Mouse (Mus musculus) left cerebral cortex, postnatal 36 days (tissue): ENCODE results near the gene Lrg1. TPM values are rescaled to one million over a fixed set of nuclear protein-coding genes. Genes with fewer than 3 reads are reported as not detected.
A peak's percentile ranks its signal among the peaks of the same experiment; 100 is the strongest.
"Not testable (repeated sequence)": the region's sequence is repeated elsewhere in the genome, so short reads cannot be mapped to it uniquely, and the experiment has no call there.

ENCODE experiments used
- DNase-seq, 2 experiments: peaks; one replicate each; pipeline ENCODE4 v3.0.0; 2021 to 2022; ENCODE audit warnings: low spot score in 2 of 2, mixed read lengths in 1 of 2
- intact Hi-C: fragments of 180-260 bp; cut with DNase I; formaldehyde crosslinking; loops from one replicate; pipeline ENCODE4 v1.15.1; 2025
- total RNA-seq, 2 experiments: library from RNA; stranded (reverse); gene quantifications; 2 replicates each; pipeline ENCODE4 v1.2.3; 2021

Gene Lrg1
- total RNA-seq, 2 experiments from 2014 or later = 4.2 to 5.4 TPM

DNA sequence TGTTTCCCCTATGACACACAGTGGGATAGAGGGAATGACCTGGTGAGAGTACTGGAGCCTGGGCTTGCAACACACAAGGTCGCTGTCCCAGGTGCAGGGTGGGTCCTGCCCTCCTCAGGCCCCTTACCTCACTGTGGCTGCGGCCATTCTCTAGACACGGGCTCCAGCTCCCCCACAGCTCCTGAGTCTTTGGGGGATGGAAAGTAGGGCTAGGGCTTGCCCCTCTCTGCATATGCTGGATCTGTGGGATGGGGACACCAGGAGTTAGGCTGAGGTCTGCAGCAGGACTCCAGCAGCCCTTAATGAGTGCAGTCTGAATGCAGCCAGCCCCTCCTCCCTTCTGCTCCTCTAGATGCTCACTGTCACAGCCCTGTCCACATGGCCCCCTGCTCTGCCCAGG, 9.1 kb downstream of the Lrg1 start:
- intact Hi-C loops = no loop called here
- no peak for DNase-seq

DNA sequence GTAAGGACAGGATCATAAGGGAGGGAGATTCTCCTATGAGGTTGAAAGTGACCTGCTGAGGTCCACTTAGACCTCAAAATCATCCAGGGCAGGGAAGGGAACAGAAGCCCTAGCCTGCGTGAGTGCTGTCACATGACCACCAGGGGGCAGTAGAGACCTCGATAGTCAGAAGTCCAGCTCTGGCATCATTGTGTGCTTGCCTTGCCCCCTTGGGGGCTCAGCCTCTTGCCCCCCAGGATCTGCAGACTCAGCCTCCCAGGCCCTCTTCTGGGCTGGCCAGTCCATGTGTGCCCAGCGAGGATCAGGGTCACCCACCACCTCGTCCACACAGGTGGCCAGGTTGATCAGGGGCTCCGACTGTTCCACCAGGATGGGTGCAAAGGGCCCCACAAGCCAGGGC, 9.9 kb downstream of the Lrg1 start:
- intact Hi-C loops = no loop called here

DNA sequence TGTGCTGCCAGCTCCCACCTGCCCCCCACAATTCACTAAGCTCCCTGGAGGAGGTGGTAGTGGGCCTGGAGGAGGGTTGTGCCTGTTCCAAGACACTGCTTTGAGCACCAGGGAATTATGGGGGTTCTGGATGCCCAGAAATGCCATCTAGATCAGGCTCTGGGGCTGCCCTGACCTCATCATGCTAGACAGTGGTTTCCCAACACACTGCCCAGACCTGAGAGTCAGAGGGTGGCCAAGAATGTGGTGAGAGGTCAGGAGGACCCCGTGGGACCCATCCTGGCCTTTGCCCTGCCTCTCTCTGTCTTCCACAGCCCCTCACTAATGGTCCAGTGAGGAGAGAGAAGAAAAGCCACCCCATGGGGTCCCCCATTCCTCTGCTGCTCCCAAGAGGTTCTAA, 10.8 kb downstream of the Lrg1 start:
- no peak for DNase-seq
- intact Hi-C loops = no loop called here

More for the DNA sequence above, 9.9 kb downstream of the Lrg1 start:
- peak; percentile 44 to 62 for DNase-seq

DNA sequence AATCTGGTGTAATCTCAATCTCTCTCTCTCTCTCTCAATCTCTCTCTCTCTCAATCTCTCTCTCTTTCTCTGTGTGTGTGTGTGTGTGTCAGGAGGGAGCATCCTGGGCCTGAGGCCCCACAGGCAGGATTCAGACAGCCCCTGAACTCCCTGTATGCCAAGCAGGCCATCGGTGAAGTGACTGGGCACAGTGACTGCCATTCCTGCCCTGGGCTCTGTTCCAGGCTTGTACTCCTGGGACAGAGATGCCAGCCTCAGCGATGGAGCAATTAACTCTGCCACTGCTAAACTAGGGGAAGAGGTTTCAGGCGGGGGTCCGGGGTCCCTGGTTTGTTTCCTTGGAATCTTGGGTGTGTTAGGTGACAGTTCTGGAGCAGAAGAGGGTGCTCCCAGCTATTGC, 11.2 kb downstream of the Lrg1 start:
- no peak for DNase-seq
- intact Hi-C loops = no loop called here

DNA sequence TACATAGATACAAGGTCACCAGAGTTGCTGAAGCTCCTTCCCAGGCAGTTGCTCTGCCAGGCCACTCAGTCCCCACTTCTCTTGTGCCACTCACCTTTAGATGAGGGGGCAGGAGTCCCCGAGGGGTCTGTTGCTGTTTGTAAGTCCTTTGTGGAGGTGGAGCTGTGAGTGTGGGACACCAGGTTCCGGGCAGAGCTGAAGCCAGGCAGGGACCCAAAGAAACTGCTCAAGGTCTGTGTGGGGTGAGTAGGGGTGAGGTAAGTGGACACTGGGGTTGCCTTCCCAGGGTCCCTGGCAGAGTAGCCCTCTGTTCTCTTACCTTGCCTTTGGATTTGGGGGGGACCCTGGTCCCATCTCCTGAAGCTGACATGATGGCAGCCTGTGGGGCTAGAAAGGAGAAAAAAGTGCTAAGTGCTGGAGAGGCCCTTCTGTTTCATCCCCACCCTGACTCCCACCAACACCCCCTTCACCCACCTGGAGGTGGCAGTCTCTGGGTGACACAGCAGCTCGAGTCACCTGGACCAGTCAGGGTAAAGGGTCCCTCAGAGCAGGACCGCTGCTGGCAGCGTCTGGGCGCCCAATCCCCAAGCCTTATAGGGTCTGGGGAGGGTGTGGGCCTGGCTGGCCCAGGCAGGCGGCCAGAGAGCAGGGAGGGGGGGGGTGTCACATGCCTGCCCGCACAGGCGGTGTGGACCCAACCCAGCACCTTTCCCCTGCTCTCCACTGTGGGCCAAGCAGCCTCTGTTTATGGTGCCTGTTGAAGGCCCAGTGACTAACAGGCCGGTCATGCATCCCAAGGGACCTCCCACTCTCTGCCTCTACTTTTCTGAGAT, 12.4 kb downstream of the Lrg1 start, which contains the start of gene Plin4:
Plin4 (minus strand) TSS at position 585 of the 833 bp plus-strand sequence.
- intact Hi-C loops = no loop called here
- DNase-seq = no peak

DNA sequence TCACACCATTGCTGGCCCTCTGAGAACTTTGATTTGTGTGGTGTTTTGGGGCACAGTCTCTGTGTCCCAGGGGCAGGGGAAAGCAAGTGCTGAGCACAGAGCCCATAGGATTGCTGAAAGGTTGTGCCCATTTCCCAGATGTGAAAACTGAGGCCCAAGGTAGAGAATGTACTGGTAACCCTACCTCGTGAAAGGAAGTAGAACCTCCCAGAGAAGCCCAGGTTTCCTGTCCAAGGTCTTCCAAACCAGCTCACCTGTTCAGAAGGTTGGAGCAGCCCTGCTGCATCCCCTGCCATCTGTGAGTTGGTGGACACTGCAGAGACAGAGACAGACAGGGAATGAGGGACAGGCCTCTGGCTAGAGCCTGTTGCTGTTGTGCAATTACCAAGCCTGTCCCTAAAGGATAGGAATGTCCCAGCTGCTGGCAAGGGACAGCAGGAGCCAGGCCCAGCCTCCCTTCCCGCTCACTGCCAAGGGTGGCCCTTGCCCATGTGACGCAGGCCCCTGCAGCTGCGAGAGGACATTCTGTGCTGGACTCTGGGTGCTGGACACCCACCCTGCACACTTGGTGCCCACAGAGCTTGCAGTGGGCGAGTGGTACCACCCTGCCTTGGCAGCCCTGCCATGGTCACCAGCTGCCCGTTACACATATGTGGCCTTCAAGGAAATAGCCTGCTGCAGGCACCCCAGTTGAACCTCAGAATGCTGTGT, 13.3 kb downstream of the Lrg1 start:
- intact Hi-C loops = no loop called here
- peak; percentile 75 to 77 for DNase-seq

DNA sequence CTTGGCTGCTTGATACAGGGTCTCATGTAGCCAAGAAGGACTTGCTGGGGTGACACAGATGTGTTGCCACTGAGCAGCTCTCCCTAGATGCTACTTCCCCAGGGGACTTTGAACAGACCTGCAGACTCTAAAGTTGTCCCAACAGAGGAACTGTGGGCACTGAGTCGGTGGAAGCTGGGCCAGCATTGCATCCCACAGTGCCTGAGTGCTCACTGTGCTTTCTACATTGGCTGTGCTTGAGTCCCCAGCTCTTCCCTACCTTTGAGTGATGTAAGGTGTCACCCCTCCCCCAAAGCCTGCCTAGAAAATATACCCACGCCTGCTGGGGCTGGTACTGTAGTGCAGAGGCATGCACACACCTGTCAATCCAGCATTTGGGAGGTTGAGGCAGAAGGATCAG, 14.1 kb downstream of the Lrg1 start:
- no peak for DNase-seq
- intact Hi-C loops = no loop called here

DNA sequence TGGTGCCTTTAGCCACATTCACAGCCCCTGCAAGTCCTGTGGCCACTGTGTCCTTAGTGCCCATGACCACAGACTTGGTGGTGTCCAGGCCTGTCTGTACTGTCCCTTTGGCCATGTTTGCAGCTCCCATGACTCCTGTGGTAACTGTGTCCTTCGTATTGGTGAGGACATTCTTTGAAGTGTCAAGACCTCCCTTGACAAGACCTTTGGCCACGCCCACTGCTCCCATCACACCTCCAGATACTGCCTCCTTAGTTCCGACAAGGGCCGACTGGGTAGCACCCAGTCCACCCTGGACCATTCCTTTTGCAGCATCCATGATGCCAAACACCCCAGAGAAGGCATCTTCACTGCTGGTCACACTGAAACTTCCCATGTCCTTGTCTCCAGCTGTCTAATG, 14.8 kb downstream of the Lrg1 start:
- intact Hi-C loops = no loop called here
- DNase-seq = no peak

DNA sequence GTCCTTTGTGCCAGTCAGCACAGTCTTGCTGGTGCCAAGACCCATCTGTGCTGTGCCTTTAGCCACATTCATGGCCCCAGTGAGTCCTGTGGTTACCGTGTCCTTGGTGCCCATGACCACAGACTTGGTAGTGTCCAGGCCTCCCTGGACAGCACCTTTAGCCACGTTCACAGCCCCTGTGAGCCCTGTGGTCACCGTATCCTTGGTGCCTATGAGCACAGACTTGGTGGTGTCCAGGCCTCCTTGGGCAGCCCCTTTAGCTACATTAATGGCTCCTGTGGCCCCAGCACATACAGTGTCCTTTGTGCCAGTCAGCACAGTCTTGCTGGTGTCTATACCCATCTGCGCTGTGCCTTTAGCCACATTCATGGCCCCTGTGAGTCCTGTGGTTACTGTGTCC, 15.4 kb downstream of the Lrg1 start:
- DNase-seq, intact Hi-C loops: not testable (repeated sequence)

DNA sequence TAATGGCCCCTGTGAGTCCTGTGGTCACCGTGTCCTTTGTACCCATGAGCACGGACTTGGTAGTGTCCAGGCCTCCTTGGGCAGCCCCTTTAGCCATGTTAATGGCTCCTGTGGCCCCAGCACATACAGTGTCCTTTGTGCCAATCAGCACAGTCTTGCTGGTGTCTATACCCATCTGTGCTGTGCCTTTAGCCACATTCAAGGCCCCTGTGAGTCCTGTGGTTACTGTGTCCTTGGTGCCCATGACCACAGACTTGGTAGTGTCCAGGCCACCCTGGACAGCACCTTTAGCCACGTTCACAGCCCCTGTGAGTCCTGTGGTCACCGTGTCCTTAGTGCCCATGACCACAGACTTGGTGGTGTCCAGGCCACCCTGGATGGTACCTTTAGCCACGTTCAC, 17.0 kb downstream of the Lrg1 start:
- intact Hi-C loops, DNase-seq: not testable (repeated sequence)

DNA sequence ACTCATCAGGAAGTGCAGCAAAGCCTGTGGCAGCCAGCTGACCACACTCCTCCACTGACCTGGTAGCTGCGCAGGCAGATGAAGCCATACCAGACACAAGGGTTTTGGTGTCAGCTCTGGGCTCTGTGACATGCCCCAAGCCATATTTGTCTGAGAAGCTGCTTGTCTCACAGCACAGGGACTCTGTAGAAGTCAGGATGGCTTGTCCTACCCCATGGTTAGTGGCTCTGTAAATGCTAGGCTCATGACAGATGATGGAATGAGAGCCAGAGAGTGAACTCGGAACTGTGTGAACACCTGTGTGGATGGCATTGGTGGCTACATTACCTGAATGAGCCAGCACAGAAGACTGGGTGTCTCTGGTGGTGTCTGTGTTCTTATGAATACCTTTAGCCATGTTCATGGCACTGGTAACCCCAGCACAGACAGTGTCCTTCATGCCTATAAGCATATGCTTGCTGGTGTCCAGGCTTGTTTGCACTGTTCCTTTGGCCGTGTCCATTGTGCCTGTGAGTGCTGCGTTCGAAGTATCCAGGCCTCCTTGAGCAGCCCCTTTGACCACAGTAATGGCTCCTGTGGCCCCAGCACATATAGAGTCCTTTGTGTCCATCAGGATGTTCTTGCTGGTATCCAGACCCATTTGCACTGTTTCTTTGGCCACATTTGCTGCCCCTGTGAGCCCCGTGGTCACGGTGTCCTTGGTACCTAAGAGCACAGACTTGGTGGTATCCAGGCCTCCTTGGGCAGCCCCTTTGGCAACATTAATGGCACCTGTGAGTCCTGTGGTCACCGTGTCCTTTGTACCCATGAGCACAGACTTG, 18.1 kb downstream of the Lrg1 start:
- intact Hi-C loops = no loop called here
- DNase-seq = no peak

DNA sequence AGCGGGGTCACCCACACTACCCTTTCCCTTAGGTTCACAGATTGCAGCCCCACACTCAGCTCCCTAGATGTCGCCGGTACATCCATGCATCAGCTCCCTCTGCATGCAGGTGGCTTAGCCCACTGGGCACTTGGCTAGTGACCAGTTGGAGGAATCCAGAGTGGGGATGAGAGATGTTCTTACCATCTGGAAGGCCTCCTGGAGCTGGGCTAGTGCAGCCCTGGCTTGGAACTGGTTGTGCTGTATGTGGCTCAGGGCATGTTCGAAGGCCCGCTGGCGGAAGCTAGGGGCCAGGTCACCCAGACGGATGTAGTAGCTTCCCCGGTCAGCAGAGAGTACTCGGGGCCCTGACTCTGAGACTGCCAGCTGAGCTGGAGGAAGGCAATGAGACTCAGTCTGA, 18.9 kb downstream of the Lrg1 start:
- no peak for DNase-seq
- intact Hi-C loops = no loop called here

DNA sequence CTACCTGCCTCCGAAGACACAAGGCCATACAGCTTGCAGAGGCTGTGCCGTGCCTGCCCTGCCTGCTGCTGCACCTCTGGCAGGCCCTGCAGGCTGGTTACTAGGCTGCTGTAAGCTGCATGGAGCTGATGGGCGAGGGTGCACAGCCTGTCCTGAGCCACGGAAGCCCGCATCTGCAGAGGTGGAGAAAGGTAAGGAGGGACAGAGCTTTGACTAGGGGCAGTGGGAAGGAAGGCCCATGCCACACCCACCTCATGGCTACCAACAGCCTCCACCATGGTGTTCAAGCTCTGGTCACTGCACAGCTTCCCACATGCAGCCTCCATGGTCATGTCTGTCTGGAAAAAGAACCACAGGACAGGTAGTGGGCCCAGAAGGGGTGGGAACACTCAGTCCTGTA, 19.6 kb downstream of the Lrg1 start:
- intact Hi-C loops = no loop called here
- DNase-seq = no peak

DNA sequence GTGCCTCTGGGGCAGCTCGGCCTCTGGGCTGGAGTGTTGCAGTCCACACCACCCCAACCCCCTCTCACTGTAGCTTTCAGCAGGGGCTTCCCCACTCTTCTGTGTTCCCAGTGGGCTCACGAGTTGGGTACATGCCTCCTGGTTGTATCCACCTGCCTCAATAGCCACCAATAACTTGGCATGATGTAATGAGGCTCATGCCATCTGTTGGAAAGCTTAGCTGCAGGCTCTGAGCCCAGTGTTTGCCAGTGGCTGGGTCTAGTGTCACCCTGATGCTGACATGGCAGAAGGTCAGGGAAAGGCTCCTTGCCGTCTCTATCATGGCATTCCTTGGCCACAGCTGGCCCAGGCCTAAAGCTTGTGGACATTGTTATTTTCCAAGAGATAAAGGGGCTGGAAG, 21.0 kb downstream of the Lrg1 start:
- no peak for DNase-seq
- intact Hi-C loops = no loop called here

DNA sequence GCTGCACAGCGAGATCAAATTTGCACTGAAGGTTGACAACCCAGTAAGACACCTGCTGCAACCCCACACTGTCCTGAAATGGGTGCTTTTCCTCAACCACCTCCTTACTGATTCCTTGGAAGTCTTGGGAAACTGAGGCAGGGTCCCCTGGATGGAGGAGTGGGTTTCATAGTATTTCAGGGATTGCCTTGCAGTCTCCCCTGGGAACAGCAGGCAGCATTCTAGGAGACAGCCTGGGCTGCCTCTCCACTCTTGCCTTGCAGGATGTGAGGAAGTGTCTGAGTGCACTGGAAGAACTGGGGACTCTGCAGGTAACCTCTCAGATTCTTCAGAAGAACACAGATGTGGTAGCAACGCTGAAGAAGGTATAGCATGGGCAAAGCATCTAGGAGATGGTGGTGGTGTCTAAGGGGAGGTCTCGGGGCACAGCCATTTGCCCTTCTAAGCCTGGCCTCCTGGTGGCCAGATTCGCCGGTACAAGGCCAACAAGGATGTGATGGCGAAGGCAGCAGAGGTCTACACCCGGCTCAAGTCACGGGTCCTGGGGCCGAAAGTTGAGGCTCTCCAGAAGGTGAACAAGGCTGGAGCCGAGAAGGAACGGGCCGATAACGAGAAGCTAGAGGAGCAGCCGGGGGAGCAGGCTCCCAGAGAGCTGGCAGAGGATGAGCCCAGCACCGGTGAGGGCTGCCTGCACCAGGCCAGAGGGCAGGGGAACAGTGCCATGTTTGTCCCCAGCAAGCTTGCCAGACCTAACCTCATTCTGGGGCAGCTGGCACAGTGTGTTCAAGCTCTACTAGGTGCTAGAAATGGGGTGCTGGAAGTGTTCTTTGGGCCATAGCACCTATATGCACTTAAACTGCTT, 22.9 kb downstream of the Lrg1 start:
- intact Hi-C loops = no loop called here
- no peak for DNase-seq

DNA sequence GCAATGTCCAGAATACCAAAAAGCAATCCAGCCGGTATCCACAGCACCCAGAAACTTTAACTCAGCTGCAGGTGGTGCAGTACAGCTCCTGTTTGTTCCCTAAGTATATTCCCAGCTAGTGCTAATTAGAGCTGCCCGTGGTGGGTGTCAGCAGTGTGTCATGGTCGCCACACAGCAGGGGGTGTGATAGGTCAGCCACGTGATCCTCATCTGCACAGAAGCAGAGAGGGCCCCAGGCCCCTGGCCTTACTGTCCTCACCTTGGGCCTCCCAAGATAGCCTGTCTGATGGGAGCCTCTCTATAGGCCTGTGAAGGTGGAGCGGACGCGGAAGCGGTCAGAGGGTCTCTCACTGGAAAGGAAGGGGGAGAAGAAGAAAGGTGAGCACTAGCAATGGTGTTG, 23.6 kb downstream of the Lrg1 start:
- intact Hi-C loops = no loop called here
- DNase-seq = no peak

DNA sequence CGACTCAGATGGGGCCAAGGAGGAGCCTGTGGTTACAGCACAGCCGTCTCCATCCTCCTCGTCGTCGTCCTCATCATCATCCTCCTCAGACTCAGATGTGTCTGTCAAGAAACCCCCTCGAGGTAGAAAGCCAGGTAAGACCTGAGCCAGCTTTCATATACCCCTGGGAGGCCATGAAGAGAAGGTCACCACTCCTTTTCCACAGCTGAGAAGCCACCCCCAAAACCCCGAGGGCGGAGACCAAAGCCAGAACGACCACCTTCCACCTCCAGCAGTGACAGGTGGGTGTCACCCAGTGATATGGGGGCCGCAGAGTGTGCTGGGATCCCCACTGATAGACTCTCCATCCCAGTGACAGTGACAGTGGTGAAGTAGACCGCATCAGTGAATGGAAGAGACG, 24.9 kb downstream of the Lrg1 start:
- intact Hi-C loops = no loop called here
- DNase-seq = no peak

DNA sequence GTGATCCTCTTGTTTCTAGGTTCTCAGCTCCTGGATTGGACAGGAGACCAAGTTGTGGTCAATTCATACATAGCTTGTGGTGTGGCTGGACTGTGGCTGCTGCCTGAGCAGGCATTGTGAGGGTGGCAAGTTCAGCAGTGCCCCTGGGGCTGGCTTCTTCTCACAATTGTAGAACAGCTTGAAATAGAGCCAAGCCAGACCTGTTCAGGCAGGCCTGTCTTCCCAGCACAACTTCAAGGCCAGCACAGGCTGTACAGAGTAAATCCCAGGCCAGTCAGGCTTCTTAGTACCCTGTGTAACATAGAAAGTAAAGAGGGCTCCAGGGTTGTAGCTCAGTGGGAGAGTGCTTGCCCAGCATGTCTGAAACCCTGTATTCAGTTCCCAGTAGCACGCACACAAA, 29.0 kb downstream of the Lrg1 start:
- intact Hi-C loops = no loop called here
- DNase-seq = no peak

DNA sequence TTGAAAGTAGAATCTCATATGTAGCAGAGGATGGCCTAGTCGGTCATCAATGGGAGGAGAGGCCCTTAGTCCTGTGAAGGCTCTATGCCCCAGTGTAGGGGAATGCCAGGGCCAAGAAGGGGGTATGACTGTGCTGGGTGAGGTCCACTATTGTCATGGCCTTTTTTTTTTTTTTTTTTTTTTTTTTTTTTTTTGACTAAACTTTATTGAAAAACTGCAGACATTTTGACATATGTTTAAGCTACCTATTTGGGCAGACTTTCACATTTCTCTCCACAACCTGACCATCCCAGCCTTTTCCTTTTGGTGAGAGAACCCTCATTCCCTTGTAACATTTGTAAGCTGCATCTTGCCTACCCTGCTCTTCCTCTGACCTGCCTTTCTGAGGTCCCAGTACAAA, 29.5 kb downstream of the Lrg1 start:
- intact Hi-C loops = no loop called here

More for the DNA sequence above, 29.5 kb downstream of the Lrg1 start:
- DNase-seq = no peak
